Mouse (Mus musculus): Measurements from ENCODE around the gene E130308A19Rik.

Gene E130308A19Rik

DNA sequence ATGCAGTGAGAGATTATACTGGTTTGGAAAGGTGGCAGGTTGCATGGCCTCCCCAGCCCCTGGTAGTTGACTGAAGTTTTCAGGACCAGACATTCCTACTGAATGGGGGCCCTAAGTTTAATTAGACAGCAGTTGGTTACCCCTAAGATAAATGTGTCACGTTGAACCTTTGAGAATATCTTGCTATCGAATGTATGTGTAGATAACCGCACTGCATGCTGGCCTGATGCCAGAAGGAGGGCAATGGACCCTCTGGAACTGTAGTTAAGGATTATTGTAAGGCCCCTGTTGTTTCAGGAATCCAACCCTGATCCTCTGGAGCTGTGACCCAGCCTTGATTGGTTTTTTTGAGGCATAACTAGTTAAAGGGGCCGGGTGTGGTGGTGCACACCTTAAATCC lies 58.3 kb downstream of the E130308A19Rik start:
- no peak for DNase-seq

DNA sequence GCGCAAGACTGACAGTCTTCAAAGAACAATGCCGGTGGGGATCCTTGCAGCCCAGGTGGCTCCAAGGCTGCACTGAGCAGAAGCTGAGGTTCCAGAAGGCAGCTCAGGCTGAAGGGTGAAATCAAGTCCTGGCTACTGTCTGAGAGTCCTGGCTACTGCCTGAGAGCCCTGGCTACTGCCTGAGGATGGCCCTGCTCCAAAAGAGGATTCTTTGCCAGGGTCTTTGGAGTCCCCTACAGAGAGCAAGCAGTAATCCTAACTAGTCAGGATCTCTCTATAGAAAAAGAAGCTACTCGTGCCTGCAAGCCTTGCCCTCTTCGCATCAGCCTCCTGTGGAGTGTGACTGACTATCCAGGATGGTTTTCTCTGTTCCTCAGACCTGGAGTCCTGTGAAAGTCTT lies 60.7 kb downstream of the E130308A19Rik start:
- DNase-seq = no peak

DNA sequence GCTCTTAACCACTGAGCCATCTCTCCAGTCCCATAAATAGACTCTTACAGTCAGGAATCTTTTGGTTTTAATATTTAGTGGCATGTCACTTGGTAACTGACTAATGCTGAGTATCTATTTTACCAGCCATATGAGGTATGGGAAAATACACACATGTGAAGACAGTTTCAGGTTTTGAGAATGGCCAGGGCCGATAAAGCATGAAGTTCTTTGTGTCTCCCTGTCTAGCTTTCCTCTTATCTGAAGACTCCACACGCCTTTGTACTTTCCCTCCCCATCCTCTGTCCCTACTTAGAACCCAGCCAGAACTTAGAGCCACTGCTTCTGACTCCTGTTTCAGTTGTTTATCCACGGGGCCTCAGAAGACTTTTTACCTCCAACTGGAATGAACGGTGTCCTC lies 63.0 kb downstream of the E130308A19Rik start:
- no peak for DNase-seq

DNA sequence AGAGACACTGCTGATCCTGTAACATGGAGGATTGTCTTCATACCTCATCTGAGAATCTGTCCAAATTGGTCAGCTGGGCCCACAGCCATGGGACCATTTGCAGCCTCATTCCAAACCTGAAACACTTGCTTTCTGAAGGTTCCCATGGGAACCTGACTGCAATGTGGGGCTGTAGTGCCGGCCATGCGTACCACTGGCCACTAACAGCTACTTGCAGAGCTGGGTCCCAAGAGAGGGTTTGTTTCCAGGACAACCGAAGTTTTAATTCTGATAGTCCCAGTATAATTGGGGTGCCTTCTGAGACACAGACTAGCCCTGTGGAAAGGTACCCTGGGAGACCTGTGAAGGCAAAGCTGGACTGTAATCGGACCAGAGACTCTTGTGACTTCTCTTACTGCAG lies 64.1 kb downstream of the E130308A19Rik start:
- no peak for DNase-seq

DNA sequence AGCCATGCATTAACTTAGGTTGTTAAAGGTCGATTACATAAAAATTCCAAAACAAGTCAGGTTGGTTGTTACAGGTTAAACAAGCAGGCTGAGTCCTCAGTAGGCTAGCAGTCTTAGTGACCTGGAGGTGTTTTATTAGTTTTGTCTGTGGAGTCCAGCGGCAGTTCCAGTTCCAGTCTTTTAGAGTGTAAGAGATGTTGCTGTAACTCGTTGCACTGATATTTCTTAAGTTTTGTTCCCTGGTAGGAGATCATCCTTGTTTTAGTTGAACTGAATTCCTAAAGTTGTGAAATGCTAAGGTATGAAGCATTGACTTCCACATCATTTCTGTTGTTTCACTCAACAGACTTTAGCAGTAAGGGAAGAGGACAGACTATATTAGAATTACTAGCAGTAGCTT lies 70.8 kb downstream of the E130308A19Rik start:
- no peak for DNase-seq

DNA sequence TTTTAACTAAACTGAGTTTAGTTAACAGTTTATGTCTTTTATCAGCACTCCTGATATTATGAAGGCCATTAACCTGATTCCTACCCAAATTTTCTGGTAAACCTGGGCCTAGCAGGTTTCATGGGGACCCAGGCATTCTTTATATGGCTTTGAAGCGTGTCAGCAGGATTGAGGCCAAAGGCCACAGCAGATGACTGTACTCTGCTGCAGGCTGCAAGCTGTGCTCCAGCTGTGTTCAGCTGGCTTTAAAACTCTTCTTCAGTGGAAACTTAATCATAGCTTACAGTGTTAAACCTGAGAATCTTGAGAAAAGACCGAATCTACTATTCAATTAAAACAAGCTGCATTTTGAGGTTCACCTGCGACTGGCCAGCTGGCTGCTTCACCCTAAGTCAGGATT lies 71.9 kb downstream of the E130308A19Rik start:
- DNase-seq = peak; percentile 22

DNA sequence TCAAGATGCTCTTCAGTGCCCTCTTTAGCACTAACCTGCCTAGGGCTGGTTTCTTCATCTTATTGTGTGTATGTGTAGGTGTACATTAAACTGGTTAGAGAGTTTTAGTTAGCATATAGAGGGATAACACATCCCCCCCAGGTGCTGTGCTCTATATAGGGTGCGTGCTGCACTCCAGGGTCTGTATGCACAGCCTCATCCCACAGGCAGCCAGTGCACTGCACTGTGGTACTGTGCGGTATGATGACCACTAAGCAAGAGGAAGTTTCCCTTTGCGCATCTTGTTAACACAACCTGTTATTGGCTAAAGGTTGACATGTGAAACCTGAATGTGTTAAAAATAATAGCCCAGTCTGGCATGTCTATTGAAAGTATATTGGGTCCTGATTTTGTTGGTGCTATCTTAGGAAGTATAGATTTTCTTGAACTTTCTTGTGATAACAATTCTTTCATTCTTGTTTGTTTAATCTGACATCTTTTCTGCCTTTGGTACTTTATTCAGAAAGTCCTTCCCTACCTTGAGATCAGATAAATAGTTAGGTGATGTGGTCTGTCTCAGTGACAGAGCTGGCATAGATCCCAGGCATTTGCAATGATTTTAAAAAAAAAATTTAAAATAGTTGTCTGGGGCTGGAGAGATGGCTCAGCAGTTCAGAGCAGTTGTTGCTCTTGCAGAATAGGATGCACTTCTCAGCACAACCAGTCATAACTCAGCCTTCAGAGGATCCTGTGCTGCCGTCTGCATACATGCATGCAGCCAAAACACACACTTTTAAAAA lies 73.2 kb downstream of the E130308A19Rik start:
- DNase-seq = no peak

DNA sequence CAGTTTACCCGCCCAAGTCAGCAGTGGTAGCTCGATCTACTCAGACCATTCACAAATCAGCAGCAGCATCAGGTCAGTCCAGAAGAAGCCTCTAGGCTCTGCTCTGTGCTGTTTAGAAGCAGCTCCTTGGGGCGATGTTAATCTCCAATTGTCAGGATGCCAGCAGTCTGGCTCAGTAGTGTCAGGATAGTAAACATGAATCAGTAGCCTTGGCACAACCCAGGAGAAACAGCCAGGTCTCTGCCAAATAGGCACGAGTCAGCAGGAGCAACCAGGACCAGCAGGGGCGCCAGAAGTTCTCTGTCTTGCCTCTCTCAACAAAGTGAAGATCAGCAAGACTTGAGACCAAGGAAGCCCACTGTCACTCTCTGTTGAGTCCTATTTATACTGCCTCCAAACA lies 83.3 kb downstream of the E130308A19Rik start:
- DNase-seq = no peak

DNA sequence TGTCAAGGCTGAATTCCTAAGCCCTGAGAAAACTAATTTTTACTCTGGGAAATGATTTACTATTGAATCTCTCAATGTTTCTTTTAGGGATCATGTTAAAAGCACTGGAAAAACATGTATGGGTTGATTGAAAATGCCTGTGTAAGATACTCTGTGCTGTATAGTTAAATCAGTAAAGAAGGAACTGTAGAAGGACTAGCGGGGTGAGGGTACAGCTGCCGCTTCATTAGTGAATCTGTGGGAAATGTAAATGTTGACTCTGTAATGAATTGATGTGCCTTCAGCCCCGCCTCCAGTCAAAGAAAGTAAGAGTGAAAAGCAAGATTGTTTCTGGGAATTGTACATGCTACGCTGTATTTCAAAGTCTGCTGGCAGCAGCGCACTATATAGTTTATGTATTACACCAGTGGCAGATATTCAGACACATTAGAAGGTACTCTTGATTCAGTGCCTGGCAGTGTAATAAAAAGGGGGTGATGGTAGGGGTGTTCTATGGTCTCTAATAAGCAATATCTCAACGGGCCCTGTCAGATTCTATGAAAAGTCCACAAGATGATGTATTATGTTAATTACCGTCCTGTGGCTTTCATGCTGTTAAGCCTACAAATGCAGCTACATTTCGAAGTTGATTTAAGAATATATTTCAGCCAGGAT lies 84.9 kb downstream of the E130308A19Rik start:
- DNase-seq = no peak

DNA sequence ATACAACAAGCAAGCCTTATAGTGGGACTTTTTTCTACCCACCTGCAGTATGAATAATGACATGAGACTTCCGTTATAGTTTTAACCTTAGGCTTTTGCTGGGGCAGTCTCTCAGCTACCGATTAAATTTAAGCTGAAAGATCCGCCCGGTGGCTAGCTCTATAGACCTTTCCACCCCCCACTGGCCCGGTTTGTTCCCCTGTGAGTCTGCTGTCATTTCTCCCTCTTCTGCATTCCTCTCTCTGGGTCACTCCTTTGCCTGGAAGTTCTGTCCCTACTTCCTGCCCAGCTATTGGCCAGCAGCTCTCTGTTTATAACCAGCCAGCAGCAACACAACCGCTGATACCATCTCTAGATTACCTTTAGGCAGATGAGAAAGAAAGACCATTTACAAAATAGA lies 86.4 kb downstream of the E130308A19Rik start:
- DNase-seq = peak; percentile 6

DNA sequence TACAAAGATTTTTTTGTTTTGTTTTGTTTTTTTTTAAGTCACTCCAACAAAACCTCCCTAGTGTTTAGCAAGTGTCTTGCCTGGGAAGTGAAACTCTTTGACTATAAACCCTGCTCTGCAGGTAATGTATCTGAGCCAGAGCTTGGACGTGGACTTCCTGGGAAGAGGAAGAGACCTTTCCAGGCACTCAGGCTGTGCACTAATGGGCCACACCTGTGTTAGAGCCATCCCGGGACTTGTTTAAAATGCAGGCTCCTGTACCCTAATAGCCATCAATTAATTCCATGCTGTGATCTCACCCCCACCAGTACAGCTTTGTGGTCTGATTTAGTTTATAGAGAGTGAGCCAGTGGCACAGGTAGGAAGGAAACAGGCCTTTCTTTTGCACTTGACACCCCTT lies 86.9 kb downstream of the E130308A19Rik start:
- no peak for DNase-seq

DNA sequence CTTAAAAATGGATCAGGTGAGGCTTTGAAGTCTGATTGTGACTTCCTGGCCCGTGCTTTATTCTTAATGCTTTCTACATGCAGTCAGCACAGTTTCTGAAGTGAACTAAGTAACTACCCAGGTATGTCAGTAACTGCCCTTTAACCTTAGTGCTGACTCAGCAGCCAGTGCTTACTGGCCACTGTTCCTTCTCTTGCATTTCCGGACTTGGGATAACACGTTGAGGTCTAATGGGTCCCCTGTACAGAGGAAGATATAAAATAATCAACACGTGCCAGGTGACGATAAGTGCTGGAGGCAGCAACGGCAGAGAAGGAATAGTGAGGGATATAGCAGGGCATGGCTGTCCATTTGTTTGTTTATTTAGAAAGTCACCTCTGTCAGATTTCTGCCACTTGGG lies 88.5 kb downstream of the E130308A19Rik start:
- DNase-seq = no peak

DNA sequence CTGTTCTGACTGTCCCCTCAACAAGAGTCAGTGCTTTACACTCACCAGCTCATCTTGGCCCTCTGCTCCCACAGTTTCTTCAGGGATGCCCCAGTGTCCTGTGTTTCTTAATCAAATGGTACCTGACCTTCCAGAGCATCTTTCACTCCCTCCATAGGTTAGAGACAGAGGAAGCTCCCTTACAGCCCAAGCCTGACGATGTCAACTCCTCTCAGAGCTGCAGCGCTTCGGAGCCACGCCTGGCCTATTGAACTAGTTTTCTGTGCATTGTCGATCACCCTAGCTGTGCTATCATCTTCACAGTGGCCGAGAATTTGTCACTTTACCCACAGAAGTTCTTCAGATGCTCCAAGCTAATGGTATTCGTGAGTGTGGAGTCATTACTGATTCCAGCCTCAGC lies 88.9 kb downstream of the E130308A19Rik start:
- no peak for DNase-seq

DNA sequence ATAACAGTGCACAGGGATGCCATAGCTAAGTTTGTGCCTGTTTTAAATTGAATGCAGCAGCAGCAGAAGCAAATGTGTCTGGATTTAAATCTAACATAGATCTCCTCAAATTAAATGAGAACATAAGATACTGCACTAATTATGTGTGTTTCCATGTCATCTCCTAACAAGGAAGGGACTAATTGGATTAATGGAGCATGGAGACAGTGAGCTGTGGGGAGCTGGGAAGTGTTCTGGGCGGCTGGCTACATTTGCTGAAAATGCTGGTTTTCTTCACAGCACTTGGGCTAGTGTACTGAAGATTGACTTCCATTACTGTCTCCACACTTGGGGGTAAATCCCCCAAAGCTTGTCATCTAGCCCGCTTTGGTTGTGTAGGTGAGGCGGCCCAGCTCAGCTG lies 89.5 kb downstream of the E130308A19Rik start:
- no peak for DNase-seq

DNA sequence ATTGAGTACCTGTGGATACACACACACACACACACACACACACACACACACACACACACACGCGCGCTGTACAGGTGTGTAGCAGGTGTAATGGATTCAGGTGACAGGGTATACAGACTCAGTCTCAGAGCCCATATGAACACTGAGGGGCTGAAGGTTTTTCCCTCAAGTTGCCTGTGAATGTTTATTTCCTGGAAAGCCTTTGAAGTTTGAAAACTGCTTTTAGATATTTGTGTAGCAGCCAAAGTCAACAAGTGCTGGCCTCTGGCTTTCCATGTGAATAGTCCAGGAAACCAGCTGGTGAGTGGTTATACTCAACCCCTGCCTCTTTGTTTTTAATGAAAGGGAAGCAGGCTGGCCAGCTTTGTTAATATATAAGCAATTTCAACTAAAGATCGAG lies 91.3 kb downstream of the E130308A19Rik start:
- DNase-seq = peak; percentile 49

DNA sequence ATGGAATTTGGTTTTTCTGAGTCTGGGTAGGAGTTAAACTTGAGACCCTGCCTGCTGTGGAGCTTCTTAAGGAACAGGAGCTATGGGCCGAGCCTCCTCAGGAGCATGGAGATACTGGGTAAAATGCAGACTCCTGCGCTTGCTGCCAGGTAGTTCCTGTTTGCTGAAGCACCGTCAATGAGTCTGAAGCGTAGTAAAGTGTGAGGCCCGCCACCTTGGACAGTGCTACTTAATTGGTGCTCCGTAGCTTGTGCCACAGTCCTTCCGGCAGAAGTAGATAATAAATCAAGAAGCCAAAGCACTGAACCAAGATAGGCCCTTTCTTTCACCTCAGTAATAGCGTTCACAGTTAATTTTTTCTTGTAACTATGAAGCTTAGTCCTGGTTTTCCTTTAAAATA lies 92.5 kb downstream of the E130308A19Rik start:
- no peak for DNase-seq

DNA sequence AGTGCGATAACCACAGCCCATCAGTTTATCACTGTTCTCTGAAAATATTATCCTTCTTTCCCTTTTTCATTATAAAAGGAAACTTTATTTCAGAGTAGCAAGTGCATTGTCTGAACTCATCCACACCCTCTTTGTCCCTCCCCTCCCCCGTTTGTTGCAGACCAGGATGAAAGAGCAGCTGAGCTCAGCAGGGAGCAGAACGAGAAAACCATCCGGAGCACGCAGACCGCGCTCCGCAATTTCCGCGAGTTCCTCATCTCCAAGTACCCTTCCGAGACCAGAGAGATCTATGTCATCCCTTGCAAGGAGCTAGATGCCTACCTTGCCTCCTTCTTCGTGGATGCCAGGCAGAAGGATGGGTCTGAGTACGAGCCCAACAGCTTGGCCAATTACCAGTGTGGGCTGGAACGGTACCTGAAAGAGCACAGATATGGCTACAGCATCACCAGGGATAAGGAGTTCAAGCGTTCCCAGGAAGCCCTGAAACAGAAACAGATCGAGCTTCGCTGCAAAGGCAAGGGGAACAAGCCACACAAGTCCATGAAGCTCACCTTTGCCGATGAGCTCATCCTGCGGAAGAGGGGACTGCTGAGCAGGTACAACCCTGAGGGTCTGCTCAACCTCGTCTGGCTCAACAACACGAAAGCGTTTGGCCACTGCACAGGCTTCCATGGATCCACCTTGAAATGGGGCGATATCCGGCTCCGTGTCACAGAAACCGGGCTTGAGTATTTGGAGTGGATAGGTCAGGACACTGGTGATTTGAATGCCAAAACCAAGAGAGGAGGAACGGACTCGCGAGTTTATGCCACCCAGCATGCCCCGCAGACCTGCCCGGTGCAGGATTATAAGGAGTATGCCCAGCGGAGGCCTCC lies 93.7 kb downstream of the E130308A19Rik start:
- DNase-seq = no peak

DNA sequence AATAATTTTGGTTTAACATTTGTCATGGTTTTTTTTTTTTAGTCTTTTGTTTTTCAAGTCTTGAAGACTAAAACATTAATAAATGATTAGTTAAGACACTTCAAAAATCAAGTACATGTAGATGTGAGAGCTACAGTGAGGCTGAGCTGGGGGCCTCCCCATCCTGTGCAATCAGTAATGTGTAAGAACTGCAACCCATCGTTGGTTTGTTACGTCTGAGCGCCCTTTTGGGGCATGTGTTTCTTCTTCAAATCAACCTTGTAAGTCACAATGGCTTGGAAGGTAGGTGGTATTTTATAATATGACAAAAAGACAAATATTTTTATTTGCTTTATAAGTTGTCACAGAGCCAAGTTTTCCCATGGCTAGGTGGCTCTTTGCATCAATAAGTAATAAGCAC lies 95.8 kb downstream of the E130308A19Rik start:
- no peak for DNase-seq

DNA sequence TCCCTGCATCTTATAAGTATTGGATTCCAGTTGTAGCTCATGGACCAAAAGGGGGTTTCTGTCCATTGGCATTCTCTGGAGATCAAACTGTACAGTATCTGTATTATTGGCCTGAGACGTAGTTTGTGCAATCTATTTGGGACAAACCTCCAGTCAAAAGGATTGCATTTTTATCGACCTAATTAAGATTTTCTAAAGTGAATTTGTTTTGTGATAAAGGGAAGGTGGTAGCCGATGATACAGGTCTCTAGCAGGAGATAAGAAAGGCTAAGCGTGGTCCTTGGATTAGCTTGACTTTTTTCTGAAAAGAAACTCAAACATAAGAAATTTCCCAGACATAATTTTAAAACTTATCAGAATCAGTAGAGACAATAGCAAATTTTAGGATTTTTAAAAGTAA lies 99.6 kb downstream of the E130308A19Rik start:
- DNase-seq = no peak

DNA sequence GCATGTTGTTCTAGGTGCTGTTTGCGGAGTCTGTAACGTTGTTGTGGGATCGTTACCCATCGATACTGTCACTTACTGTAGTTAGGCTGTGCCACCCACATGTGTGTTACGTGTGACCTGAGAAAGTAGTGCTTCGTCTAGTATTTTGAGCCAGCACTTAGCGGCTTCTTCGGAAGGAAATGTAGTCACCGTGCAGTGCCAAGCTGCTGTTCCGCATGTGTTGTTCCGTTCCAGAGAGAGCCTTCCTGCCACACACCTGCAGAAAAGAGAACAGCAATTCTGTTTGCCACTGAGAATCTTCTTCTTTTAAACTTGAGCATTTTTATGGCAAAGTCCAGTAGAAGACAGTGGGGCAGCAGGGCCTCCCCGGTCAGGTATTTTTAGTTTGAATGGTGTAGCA lies 100.5 kb downstream of the E130308A19Rik start:
- no peak for DNase-seq

DNA sequence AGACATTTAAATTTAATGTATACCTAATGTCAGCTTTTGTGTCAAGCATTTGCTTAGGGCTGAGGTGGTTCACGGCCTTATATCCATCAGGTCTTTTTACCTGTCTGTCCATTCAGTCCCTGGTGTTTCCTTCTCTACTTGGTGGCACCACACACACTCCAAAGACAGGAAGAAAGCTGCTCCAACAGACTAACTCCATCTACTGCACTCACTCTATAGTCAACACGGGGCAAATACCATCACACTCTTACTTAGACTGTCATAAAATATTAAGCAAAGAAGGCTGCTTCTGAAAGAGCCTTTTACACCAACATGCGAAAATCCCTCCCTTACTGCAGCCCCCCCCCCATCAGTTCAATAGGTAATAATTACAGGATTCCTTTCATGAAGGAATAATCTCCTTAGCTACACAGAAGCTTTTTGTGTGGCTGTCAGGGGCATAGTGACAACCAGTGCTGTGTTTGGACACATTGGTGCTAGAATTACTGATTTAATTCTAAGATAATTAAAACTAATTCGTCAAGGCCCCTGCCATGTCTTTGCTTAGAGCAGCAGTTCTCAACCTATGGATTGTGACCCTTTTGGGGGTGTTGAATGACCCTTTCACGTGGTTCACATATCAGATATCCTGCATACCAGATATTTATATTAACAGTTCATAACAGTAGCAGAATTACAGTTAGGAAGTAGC lies 101.3 kb downstream of the E130308A19Rik start:
- DNase-seq = no peak

DNA sequence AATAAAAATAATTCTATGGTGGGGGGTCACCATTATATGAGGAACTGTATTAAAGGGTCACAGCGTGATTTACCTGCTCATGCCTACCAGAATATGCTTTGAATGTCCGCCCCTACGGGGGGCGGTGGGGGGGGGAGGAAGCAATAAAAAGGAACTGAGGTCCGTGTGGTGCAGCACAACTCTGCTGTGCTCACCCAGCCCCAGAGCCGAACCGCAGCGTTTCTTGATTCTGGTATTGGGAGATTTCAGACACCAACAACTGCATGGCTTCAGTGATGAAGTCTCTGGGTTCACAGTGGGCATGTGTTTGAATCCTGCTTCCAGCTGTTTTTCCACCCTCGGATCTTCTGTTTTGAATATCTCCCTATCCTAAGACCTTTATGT lies 101.9 kb downstream of the E130308A19Rik start:
- no peak for DNase-seq

DNA sequence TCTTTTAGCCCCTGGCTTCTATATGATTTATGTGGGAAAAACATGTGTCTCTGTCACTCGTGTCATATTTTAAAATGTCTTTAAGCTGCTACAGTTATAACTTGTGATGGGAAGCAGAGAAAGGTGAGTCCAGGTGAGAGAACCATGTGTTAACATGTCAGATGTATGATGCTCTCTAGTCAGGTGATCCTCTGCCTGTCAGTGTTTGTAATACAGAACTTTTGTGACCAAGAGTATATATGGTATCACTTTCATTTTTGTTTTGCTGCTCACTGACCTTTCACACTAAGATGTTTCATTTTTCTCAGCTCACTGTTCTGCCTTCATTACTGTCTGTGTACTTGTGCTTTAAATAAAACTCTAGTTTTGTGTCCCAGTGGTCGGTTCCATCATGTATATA lies 102.8 kb downstream of the E130308A19Rik start:
- DNase-seq = no peak
